Mouse (Mus musculus) heart, adult 2 months (tissue): ENCODE data around the gene Psmb2. TPM values are rescaled to one million over a fixed set of nuclear protein-coding genes. Genes with fewer than 3 reads are reported as not detected.

Experiments
- DNase-seq, 2 experiments: peaks; one replicate each; pipeline ENCODE4 v3.0.0; 2021
- H3K27ac ChIP-seq: fragments of 200-600 bp; 2 replicates; pipeline ENCODE4 v1.8.1; 2022
- H3K27me3 ChIP-seq: fragments of 200-500 bp; 2 replicates; pipeline ENCODE4 v1.6.1; 2012; ENCODE audit warnings: mild to moderate bottlenecking, low read length, inconsistent platforms, mixed read lengths; ENCODE audit not compliant: control insufficient read depth, insufficient read depth
- H3K36me3 ChIP-seq: fragments of 200-500 bp; 2 replicates; pipeline ENCODE4 v1.6.1; 2012; ENCODE audit warnings: low read length, inconsistent platforms; ENCODE audit not compliant: control insufficient read depth, insufficient read depth
- H3K4me1 ChIP-seq: fragments of 200-500 bp; 2 replicates; pipeline ENCODE4 v1.6.1; 2011; ENCODE audit warnings: low read length; ENCODE audit not compliant: control insufficient read depth, insufficient read depth
- H3K4me3 ChIP-seq: fragments of 200-600 bp; 2 replicates; pipeline ENCODE4 v1.8.1; 2022
- H3K79me2 ChIP-seq: fragments of 200-500 bp; replicated peaks from 2 replicates; pipeline ENCODE4 v1.6.1; 2012; ENCODE audit warnings: mild to moderate bottlenecking, inconsistent platforms, low read length, moderate library complexity, mixed read lengths; ENCODE audit not compliant: control insufficient read depth, insufficient read depth
- H3K9ac ChIP-seq: fragments of 200-500 bp; 2 replicates; pipeline ENCODE4 v1.6.1; 2012; ENCODE audit warnings: low read depth, mild to moderate bottlenecking, control low read depth, inconsistent platforms, low read length, mixed read lengths
- CTCF ChIP-seq: fragments of 200-600 bp; IDR thresholded peaks from 2 replicates; pipeline ENCODE4 v1.8.1; 2022; ENCODE audit warnings: antibody characterized with exemption, mild to moderate bottlenecking, moderate library complexity
- EP300 ChIP-seq: fragments of 200-500 bp; IDR thresholded peaks from 2 replicates; pipeline ENCODE4 v1.6.1; 2011; ENCODE audit warnings: low read depth, low read length, control low read depth; ENCODE audit not compliant: insufficient read depth
- POLR2A ChIP-seq: fragments of 200-500 bp; IDR thresholded peaks from 2 replicates; pipeline ENCODE4 v1.6.1; 2011; ENCODE audit warnings: mild to moderate bottlenecking, low read depth, low read length, control low read depth; ENCODE audit not compliant: insufficient read depth
- WGBS: fragments of 180-500 bp; shearing (Covaris S2); methylation state at CpG from one replicate; pipeline ENCODE4 v1.1.7; 2018; 5-methylcytosine and 5-hydroxymethylcytosine counted together
- intact Hi-C: fragments of 180-260 bp; cut with DNase I; formaldehyde crosslinking; loops from one replicate; pipeline ENCODE4 v1.15.1; 2025
- polyA plus RNA-seq: library from polyadenylated mRNA; depleted of rRNA; stranded (reverse); fragments of >200 nt; gene quantifications from 2 replicates; pipeline ENCODE4 v1.2.3, GENCODE M21; 2012; rRNA removed
- total RNA-seq, 2 experiments: library from RNA; stranded (reverse); gene quantifications; 2 replicates each; pipeline ENCODE4 v1.2.3; 2021

The Psmb2 gene
- total and polyA plus RNA-seq, 3 experiments: 108 to 215 (median 129) TPM

DNA sequence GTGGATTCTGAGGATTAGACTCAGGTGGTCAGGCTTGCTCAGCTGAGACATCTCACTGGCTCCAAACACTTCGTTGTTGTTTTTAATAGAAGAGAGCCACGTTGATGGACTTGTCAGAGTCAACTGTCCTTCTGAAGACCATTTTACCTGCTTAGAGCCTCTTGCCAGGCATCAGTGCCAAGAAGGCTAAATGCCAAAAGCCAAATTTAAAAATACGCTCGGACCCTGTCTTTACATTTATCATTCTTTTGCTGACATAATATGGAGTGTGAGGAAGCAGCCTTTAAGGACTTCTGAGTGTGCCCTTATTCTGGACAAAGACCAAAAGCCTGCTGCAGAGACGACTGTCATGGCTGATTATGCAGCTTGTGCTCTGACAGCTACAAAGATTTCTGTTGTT lies 80.9 kb downstream of the Psmb2 start:
- Histone ChIP-seq H3K9ac (no peak overlapping the region), H3K27ac (no peak overlapping the region), H3K4me1 (peaks cover 1% of the 10 kb centered on the region; the same call in 1 of the 2 replicates), H3K27me3 (no peaks in the 10 kb centered on the region), H3K4me3 (no peak overlapping the region), H3K36me3 (peaks cover 3% of the 10 kb centered on the region), H3K79me2 (no peaks in the 10 kb centered on the region)
- intact Hi-C loops: loop anchor here (10.0 kb wide), 1 partner anchor 207 kb away; the partner anchor contains the start of gene Zmym4
- 66% methylated on average over 5 of the region's 5 CpGs for WGBS
- TF ChIP-seq CTCF (no peak), EP300 (no peak), POLR2A (no peak)
- no peak for DNase-seq

Other genes with a start within 250 kb of the Psmb2 start
- 10 to 100 TPM; 11.0 to 12.6 TPM for gene Ago3, start 248.1 kb upstream of the Psmb2 start, total RNA-seq
- gene Ago3, start 248.1 kb upstream of the Psmb2 start, polyA plus RNA-seq: 6.4 and 7.1 TPM in 2 replicates
- 10 to 100 TPM; 11.5 to 12.3 TPM for gene Ago1, start 209.0 kb upstream of the Psmb2 start, total RNA-seq
- 7.5 and 12.1 TPM in 2 replicates for gene Ago1, start 209.0 kb upstream of the Psmb2 start, polyA plus RNA-seq
- 10 to 100 TPM in 1 of 2 experiments, 1 to 10 TPM in 1; 9.6 to 11.7 TPM for gene Ago4, start 144.2 kb upstream of the Psmb2 start, total RNA-seq
- gene Ago4, start 144.2 kb upstream of the Psmb2 start, polyA plus RNA-seq: 2.2 and 4.2 TPM in 2 replicates
- under 1 TPM in 1 of 2 experiments, not detected in 1; 0.37 TPM for gene Clspn, start 120.7 kb upstream of the Psmb2 start, total RNA-seq
- 0.14 and 0.32 TPM in 2 replicates for gene Clspn, start 120.7 kb upstream of the Psmb2 start, polyA plus RNA-seq
- gene 5730409E04Rik, start 67.8 kb upstream of the Psmb2 start, total RNA-seq: 10 to 100 TPM; 11.9 to 12.6 TPM
- gene 5730409E04Rik, start 67.8 kb upstream of the Psmb2 start, polyA plus RNA-seq: 10.6 and 16.8 TPM in 2 replicates
- gene Tfap2e, start 58.6 kb downstream of the Psmb2 start, total RNA-seq: not detected
- 0.12 TPM in 1 of 2 replicates, not detected in the other for gene Tfap2e, start 58.6 kb downstream of the Psmb2 start, polyA plus RNA-seq
- 10 to 100 TPM; 15.2 to 16.5 TPM for gene Ncdn, start 75.8 kb downstream of the Psmb2 start, total RNA-seq
- 19.5 and 20.1 TPM in 2 replicates for gene Ncdn, start 75.8 kb downstream of the Psmb2 start, polyA plus RNA-seq
- 10 to 100 TPM; 26.7 to 35.5 TPM for gene AU040320, start 75.9 kb downstream of the Psmb2 start, total RNA-seq
- 27.6 and 28.8 TPM in 2 replicates for gene AU040320, start 75.9 kb downstream of the Psmb2 start, polyA plus RNA-seq